Mouse (Mus musculus) adrenal gland, postnatal 10 days (tissue): ENCODE data around the gene Acot1. TPM values are rescaled to one million over a fixed set of nuclear protein-coding genes. Genes with fewer than 3 reads are reported as not detected.
"Not testable (repeated sequence)": the region's sequence is repeated elsewhere in the genome, so short reads cannot be mapped to it uniquely, and the experiment has no call there.

Source experiments
- DNase-seq: peaks from one replicate; pipeline ENCODE4 v3.0.0; 2021; ENCODE audit warnings: mixed read lengths
- total RNA-seq, 2 experiments: library from RNA; stranded (reverse); gene quantifications; 2 replicates each; pipeline ENCODE4 v1.2.3; 2021

Acot1 gene
- total RNA-seq, 2 experiments from 2014 or later = 19.9 to 20.0 TPM

DNA sequence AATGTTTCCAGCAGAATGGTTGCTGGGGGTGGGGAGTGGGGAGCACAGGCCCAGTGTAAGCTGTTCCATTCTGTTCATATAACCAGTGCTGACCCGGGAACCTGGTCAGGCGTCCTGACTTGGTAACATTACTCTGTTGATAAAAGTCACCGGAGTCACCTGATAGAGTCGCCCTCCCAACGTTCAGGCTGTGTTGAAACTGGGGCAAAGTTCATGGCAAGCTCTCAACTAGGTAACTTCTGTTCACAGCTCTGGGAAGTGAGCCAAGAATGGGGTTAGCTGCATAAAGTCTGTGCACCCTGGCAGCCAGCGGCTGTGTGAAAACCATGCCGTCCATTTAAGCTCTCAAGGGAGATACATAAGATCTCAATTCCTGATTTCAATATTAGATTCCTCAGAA is 11.2 kb downstream of the Acot1 start:
- DNase-seq = peak; percentile 81

DNA sequence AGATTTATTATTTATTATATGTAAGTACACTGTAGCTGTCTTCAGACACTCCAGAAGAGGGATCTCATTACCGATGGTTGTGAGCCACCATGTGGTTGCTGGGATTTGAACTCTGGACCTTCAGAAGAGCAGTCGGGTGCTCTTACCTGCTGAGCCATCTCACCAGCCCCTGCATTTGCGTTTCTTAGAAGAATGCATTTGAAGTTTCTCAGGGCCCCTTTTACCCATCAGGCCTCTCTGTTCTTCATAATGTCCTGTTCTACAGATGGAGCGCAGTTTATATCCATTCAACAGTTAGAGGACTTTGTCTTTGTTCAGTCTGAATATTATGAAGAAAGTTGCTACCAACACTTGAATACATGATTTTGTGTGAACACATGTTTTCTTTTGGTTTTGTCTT is 13.0 kb downstream of the Acot1 start:
- not testable (repeated sequence) for DNase-seq

DNA sequence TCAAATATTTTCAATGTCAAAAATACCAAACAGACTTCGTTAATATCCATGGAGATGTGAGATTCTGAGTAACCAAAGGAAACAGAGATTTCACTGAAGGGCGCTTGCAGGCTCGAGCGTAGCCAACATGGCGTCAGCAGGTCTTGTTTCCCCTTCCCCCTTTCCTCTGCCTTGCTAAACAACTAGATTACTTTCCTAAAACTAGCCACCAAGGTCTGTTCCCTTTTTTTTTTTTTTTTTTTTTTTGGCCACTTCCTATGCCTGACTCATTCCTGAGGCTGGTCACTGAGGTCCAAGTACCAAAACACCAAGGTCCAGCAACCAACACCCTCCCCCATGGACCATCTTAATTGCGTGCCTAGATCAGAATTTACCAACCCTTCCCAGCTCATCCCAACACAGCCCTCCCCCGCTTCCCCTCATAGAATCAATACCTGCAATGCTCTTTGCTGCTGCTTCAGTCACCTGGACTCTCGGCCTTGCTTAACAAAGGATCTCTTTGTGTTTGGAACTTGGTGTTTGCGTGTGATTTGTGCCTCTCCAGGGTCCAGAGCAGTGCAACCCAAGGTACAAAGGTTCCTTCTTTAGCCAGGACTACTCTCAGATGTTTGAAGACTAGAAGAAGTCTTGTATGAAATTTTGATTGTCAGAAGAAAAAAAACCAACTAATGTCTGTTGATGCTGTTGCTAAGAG is 13.9 kb downstream of the Acot1 start:
- DNase-seq = no peak

DNA sequence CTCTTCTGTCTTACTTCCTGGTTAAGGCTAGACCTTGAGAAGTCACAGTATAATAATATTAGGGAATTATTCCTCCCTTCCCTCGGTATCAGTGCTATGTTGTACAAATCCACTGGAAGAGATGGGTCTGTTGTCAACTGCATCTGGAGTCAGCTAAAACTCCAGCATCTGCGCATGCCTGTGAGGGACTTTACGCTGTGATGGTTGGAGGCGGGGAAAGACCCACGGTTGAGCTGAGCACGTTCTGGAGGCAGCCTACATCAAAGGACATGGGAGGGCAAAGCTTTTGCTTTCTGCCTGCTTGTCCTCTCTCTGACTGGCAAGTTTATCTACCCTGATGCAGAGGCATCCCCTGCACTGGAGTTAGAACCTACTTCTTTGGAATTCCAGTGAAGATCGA is 16.6 kb downstream of the Acot1 start:
- DNase-seq = no peak

DNA sequence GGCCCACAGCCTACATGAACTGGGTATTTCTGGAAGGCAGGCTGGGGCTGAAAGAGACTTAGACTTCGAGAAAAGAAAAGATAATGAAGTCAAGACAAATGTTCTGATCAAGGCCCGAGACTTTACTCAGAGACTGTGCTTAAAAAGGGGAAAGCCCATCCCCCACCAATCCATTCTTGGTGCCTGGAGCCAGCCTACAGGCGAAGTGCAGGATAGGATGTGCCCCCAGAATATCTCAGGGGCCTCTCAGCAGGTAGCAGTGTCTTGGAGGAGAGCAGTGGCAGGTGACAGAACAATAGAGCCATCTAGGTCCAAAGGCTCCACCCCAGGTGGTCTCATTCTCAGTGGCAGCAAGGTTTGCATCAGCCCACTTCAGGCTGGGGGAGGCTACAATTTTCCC is 19.0 kb downstream of the Acot1 start:
- not testable (repeated sequence) for DNase-seq

DNA sequence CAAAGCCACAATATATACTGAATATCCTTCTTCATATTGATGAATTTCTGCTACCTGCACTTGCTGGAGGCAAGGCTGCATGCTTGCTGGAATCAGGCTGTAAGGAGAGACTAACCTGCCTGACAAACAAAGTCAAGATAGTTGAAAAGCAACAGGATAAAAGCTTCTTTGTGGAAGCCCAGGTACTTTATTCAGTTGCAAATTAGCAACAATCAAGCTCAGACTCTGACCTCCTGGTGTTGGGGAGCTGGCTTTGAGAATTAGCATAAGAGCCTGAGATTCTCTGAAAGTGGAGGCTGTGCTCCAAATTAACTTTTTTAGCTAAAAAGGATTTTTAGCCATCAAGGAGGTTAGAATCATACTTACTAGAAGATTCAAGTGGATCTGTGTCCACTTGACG is 19.8 kb downstream of the Acot1 start:
- not testable (repeated sequence) for DNase-seq

DNA sequence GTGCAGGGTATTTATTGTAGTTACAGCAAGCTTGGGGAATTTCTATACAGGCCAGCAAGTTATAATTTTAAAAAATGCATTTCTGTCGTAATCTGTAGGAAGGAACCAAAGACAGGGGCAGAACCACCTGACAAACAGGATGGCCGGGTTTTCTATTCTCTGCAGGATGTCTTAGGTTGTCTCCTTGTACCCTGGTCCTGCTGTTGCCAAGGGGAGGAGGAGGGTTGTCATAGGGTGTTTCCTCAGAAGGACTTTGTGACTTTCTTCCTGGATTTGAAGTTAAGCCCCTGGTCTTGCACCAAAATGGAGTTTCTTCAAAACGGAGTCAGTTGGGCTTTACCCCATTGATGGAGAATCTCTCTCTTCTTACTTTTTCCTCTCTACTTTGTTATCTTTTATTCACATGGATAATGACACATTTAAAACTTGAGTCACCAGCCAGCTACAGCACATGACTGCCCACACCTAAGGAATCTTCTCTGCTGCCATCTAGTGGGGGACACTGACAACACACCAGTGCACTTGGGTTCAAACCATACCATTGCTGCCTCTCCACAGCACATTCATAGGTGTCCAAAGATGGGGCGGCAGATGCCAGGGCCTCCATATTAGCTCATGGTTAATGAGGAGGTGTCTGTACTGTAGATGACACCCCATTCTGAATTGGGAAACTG is 21.5 kb downstream of the Acot1 start:
- peak; percentile 85 for DNase-seq

DNA sequence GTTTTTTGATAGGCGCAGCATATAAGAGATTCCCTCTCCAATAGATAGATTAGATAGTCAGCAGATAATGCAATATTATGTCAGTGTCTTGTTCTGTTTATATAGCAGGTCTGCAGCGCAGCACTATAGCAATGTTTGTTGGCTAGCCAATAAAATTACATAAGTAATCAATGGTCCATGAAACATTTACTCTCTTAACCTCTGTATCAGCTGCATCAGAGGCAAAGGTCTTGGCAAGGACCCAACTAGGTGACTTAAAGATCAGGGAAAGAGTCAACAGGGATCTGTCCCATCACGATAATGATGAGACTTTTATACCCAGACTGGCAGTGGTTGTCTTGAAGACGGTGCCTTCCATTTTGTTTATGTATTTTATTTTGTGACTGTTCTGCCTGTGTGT is 23.6 kb downstream of the Acot1 start:
- DNase-seq = no peak

DNA sequence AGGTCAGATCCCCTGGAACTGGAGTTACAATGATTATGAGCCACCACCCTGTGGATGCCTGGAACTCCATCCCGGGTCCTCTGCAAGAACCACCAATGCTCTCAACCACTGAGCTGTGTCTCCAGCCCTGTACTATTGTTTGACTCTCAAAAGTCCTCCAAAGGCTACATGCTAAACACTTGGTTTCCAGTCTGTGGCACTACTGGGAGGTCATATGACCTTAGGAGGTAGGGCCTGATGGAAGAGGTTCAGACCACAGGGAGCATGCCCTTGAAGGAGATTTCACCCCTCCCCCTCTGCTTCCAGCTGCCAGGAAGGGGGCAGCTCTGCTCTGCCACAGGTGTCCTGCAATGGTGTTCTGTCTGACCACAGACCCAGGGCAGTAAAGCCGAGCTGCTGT is 24.0 kb downstream of the Acot1 start:
- not testable (repeated sequence) for DNase-seq

DNA sequence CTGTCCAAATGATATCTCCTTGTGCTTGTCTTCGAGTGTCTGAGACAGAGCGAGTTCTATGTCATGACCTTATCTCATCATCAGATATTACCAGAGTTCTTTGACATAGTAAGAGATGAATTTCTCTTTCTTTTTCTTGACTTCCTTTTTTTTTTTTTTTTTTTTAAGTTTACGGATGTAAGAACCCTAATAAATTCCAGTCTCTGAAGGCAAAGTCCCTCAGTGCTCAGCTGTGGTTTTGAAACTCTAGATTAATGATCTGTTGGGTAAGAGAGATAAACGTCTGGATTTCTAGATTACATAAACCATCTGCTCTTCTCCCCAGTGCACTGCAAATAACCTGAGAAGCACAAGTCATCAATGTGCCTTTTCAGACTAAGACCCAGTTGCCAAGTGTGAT is 24.8 kb downstream of the Acot1 start:
- DNase-seq = no peak

DNA sequence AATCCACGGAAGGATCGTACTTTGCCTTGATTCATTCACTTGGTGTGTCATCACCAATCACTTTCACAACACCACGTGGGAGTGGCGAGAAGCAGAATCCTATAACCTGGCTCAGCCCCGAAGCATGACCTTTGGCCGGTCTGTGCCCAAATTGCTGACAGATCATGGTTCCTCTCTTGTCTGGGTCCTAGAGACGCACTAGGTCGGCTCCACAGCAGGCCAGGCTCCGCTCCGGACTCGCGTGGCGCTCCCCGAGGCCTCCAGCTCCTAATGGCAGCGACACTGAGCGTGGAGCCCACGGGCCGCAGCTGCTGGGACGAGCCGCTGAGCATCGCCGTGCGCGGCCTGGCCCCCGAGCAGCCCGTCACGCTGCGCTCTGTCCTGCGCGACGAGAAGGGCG is 29.0 kb downstream of the Acot1 start, which contains the start of gene Acot4:
TSS of gene Acot4 (plus strand) at position 139 of the 400 bp plus-strand sequence.
- DNase-seq = peak; percentile 60

DNA sequence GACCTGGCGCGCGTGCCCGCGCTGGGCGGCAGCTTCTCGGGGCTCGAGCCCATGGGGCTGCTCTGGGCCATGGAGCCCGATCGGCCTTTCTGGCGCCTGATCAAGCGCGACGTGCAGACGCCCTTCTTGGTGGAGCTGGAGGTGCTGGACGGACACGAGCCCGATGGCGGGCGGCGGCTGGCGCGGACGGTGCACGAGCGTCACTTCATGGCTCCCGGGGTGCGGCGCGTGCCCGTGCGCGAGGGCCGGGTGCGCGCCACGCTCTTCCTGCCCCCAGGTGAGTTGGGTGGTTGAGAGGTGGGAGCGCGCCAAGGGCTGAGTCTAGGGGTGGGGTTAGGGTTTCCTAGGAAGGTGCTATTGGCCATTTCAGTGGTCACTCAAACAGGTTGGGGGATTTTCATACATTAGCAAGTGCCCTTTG is 29.4 kb downstream of the Acot1 start, which contains the start of gene Gm49366:
TSS of gene Gm49366 (plus strand) at position 245 of the 421 bp plus-strand sequence.
- peak; percentile 53 for DNase-seq

DNA sequence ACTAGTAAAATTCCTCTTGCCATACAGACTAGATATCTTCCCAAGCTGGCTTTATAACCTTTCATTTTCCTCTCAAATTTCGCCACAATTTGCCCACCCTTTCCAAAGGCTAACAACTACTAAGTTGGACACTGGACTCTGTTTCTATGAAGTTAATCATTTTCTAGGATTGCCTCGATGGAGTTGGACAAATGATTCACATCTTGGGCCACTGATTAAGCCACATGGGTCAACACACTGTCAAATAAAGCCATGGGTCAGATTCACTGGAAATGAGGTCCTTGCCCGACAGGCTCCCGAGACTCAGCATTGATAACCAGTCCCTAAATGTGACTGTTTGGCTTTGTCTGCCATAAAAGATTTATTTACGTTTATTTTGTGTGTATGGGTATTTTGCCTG is 33.0 kb downstream of the Acot1 start:
- DNase-seq = no peak

DNA sequence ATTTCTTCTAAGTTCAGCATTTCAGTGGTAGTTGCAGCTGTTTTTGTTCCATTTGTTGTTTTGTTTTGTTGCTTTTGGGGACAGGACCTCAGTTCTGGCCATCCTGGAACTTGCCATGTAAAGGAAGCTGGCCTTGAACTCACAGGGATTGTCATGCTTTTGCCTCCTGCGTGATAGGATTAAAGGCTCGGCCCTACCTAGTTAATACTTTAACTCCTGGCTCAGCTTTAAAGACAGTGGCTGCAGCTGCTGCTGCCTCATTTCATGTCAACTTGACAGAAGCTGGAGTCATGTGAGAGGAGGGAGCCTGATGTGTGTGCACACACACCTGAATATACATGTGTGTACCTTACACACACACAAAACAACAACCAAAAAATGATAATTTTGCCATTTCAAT is 34.8 kb downstream of the Acot1 start:
- DNase-seq = no peak

DNA sequence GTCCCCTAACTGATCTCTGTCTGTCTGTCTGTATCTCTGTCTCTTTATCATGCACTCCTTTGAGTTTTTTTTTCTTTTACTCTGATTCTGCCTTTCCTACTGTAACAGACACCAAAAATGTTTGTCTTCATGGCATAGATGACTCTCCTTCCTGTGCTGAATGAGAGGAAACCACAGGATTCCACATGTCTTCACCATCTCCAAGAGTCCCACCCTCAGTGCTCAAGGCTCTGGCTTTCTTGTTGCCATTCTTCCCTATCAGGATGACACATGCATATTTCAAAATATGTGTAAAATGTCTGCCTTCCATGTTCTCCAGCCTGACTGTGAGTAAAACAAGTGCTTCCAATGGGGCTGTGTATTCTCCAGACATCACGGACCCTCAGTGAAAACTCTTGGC is 37.6 kb downstream of the Acot1 start:
- no peak for DNase-seq

DNA sequence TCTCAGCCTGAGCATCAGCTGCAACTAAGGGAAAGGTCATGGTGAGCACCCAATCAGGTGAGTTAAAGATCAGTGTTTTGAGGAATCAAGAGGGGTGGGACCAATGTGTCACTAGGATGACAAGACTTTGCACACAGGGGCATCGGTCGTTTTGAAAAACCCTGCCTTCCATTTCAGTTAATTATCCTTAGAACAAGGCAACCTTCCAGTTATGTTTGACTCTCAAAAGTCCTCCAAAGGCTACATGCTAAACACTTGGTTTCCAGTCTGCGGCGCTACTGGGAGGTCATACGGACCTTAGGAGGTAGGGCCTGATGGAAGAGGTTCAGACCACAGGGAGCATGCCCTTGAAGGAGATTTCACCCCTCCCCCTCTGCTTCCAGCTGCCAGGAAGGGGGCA is 41.5 kb downstream of the Acot1 start:
- DNase-seq = not testable (repeated sequence)

DNA sequence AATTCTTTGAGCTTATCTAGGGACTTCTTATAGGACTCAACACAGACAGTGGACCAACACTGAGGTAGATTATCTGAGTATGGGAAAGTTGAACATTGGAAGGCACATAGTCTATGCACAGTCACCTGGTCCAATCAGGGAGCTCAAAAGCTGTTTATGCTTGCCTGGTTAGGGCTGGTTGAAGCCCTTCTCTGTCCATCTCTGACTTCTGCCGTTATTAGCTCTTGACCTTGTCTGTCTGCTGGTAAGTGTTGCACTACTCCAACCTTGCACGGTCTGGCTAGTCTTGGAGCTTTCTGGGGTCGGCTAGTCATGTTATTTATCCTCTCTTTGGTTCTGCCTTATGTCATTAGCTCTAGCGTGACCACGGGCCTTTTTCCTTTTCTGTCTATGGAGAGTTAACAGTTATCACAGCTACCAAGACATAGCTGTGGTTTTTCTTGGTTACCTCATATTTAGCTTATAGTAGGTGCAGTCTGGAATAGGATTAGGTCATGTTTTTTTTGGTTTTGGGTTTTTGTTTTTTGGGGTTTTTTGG is 42.7 kb downstream of the Acot1 start, which contains the start of gene Acot3:
TSS of gene Acot3 (plus strand) at position 208 of the 538 bp plus-strand sequence.
- DNase-seq = no peak

DNA sequence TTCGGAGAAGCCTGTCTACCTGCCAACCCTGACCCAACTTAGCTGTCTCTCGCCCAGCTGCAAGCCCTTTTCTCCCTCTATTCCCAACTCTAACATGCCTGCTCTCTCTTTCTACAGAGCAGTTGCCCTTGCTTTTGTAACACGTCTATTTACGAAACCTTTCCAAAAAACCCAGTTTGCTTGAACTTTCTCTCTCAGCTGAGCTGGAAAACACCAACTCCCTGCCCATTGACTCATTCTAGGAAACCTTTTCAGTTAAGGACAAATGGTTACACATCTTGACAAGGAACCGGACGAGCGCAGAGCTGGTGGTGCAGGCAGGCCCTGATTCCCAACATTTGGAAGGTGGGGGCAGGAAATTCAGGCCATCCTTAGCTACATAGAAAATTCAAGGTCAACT is 43.3 kb downstream of the Acot1 start:
- peak; percentile 28 for DNase-seq

DNA sequence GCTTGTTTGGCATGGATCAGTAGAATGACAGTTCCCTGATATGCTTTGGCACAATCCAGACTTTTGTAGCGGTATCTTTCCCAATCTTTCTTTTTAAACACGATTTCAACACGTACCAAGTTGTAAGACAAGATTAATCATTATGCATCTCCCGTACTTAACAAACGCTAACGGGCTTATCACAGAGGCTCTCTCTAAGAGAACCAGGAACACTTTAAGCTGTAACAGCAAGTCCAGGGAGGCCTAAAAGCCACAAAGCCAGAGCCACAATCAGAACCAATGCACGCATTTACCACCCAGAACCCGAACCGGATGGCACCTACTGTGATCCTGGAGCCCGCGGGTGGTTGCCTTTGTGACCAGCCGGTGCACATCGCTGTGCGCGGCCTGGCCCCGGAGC is 43.9 kb downstream of the Acot1 start:
- DNase-seq = no peak

DNA sequence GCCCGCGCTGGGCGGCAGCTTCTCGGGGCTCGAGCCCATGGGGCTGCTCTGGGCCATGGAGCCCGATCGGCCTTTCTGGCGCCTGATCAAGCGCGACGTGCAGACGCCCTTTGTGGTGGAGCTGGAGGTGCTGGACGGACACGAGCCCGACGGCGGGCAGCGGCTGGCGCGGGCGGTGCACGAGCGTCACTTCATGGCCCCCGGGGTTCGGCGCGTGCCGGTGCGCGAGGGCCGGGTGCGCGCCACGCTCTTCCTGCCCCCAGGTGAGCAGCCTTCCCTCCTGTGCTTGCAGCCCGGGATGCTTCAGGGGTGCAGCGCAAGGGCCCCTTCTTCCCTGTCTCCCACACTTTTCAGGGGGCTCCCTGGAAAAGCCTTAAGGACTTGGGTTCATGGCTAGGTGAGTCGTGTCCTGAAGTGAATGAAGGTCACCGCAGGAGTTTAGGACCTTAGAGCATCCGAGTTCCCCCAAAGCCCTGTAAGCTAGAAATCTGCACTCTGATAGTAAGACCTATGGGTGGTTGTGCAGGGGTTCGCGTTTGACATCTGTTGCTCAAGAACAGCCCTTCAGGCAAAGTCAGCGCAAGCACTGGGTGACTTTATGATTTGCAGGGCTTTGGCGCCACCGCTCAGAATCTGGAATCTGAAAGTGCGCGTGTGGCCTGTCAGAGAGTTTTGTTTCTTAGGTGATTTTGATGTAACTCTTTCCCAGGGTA is 44.5 kb downstream of the Acot1 start:
- peak; percentile 41 for DNase-seq

DNA sequence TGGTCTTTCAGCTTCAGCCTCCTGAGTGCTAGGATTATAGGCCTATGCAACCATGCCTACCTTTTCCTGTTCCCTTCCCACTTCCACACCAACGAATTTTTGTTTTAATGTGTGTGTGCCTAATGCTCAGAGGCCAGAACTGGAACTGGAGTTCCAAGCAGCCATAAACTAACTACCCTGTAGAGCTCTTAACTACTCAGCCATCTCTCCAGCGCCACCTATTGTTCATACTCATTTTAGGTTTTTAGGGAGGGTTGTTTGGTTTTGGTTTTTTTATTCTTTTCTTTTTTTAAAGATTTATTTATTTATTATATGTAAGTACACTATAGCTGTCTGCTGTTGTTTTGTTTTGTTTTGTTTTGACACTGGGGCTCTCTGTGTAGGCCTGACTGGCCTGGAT is 51.7 kb downstream of the Acot1 start:
- no peak for DNase-seq

DNA sequence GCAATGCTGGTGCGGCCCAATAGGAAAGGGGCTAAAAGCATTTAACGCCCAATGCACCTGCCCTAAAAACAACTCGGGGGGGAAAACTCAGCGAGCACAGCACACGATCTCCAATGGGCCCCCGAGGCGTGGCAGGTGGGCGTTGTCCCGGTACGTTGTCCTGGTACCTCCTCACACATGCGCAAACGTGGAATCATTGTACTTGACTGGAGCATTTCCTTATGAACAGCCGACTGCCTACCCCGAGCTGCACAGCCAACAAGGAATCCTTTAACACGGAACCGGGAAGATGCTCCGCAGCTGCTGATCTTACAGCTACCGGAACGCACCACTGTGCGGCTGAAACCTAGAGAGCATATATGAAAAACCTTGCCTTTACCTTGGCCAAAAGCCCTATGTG is 53.0 kb downstream of the Acot1 start:
- no peak for DNase-seq

DNA sequence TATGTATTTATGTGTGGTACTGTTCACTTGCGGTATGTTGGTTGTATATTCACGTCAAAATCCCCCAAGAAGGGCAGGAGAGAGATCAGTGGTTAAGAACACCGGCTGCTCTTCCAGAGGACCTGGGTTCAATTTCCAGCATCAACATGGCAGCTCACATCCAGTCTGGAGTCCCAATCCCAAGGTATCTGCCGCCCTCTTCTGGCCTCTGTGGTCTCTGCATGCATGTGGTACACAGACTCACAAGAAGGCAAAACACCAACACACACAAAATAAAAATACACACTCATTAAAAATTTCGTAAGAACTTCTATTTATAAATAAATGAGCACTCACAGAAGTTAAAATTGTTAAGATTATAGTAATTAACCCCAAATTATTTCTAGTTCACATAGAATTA is 53.9 kb downstream of the Acot1 start:
- peak; percentile 42 for DNase-seq
